Mouse (Mus musculus): ENCODE data around the gene Zfhx3.
A peak's percentile ranks its signal among the peaks of the same experiment; 100 is the strongest.

Zfhx3 gene

DNA sequence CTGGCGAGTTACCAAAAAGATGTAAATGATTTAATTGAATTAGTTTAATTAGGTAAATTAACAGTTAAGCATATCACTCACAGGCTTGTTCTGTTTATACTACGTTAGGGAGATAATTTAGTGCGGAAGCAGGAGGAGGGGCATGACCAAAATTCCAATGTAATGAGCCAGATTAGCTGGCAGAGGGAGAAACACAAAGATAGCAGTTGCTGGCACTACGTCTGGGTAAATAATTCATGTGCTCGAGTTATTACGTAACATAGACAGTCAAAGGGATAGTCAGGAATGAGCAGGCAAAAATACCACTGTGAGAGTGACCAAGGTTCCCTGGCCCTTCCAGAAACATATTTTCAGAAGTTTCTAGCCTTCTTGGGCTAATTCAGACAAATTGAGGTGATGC is 426.6 kb downstream of the Zfhx3 start:
- DNase-seq: peak; percentile 24

- no peak for DNase-seq
These were observed 428.3 kb downstream of the Zfhx3 start for GRCm38 (mm10) chr8:108370731-108371130.

GRCm38 (mm10) chr8:108373046-108373445 is 430.6 kb downstream of the Zfhx3 start:
- no peak for DNase-seq

GRCm38 (mm10) chr8:108378036-108378435 is 435.6 kb downstream of the Zfhx3 start:
- no peak for DNase-seq

DNA sequence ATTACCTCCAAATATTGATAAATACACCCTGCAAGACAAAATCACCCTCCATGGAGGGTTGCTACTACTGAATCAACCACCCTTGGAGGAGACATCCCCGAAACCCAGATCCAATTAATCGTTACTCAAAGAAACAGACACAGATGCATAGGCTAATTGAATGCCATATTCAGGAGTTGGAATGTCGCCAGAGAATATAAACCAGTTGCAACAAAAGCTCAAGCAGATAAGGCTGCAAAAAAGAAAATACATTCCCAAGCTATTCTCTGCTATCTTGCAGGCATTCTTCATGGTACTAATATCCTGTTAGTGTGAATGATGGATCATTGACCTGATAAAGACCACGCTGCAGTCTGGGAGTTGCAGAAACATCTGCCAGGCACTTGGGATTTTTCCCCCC is 440.7 kb downstream of the Zfhx3 start:
- DNase-seq: no peak

DNA sequence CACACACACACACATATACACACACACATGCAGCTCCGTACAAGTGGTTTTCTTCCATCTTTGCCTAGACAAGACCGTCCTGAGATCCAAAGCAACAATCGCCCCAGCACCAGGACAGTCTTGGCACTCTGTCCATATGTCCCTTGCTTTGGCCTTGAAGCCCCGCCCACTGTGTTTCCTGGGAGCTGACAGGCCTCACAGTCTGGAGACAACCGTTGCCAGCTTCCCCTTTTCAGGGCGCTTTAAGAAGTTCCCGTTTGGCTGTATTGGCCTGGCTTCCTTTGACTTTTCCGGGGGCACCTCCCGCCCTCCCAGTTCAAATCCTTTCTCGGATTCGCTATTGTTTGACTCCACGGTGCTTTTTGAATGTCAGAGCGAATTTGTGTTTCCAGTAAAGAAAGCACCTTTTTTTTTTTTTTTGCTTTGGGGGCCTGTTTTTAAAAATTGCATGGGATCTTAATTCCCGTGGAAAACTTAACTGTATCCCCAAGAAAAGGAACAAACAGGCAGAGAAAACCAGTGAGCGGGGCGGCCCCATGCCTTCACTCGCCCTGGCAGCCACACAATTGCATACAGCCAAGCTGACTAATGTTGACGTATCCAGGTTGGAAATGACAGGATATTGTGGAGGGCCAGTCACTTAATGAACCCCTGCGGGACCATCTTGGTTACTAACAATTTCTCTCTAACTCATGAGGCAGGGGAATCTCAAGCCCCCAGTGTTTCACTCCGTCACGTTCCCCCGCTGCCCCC is 444.9 kb downstream of the Zfhx3 start:
- peak; percentile 5 for DNase-seq

DNA sequence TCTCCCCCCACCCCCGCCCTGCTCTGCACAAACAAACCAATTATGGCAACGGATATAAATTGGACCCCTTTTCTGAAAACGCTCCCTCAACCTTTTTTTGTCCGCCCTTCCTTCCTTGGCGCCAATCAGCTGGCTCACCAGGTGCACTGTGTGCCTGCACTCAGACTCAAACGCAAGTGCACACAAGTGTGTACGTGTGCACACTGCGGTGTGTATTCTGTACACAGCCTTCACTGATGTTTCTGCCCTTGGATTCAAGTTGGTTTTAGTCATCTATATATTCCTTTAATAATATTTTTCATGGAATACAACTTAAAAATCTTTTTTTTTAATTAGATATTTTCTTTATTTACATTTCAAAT is 445.4 kb downstream of the Zfhx3 start:
- no peak for DNase-seq

- DNase-seq: no peak
These were observed 450.5 kb downstream of the Zfhx3 start for GRCm38 (mm10) chr8:108392909-108393308.

DNA sequence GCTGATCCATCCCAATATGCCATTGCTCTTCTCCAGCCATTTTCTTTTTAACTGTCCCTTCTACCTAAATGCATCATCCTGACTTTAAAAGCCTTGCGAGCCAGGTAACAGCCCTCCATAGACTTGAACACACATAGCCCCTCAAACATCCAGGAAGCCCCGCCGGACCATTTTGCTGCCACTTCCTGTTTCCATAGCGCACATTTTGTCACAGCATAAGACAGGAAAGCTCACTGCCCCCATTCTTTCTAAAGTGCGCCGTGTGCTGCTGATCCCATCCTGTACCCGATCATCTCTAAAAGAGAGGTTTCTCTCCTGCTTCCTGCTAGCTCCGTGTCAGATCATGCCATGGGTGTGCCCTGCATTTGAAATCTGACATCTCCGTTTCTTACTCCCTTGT is 459.7 kb downstream of the Zfhx3 start:
- DNase-seq: no peak

DNA sequence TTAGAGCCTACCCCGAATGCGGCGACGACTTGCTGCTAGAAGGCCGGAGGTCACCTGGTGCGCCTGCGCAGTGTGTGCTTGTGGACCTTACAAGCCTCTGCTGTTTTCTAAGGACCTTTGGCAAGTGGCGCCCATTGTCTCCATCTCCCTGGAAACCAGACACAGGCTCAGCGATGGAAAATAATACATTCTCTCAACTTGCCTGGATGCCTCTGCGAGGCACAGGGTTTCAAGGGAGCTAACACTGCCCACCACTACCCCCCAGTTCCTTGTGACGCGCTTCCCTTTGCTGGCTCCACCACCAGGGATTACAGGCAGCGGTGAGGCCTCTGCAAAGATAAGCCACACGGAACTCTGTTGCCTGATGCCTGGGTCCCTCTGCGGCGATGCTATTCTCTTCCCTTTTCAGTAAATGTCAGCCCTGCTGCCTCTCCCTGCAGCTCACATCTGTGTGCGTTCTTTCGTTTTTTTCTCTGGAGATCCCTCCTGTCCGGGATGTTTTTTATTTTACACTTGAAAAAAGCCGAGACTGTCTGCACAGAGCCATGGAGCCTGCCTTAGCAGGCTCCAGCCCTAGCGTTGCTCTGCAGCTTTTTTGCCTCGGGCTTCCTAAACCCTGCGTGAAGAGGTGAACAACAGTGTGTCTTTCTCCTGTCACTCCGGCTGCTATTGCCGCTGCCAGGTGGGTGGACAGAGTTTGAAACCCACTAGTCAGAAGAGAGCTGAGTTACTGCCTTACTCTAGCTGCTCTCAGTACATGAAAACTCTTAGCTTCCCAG is 464.5 kb downstream of the Zfhx3 start:
- no peak for DNase-seq

DNA sequence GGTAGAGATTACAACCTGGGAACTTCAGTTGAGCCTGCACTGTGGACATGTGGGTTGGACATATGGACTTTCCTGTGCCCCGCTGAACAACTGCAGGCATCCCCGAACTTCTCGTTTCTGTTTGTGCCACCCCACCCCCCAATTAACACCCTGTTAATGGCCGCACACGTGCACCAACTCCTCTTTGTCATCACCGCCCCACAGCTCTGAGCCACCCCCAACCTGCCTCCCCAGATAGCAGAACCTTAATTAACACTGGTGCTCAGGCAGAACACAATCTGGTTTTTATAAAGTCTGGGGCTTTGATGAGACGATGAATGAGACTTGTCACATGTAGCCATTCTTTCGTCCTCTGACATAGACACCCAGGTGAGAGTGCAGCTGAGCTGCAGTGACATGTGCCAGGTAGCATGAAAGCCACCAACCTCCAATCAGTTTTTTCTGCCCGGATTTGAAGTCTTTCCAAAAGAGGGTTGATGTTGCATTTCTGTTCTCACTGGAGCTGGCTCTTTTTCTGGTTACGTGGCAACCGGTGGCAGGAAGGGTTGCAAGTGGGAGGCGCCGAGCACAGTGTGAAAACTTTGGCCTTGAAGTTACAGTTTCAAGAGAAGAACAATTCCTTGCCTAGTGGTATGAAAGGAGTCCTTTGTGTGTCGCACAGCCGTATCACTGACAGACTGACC is 476.9 kb downstream of the Zfhx3 start:
- DNase-seq: no peak

DNA sequence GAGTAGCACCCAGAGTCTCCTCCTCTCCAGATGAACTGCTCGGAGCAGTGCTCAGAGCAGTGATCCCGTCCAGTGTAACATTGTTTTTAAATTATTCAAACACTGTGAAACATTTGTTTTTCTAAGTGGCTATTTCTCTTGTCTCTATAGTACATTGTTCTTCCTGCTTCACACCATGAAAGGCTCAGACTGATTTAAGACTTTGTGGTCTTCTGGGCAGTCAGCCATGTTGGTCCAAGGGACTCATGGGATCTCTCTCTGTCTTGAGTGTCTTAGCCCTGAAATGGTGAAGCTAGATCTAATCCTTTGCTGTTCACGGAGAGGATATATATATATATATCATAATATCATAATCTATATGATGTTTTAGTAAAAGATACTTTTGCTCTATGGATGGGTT is 480.1 kb downstream of the Zfhx3 start:
- DNase-seq: no peak

GRCm38 (mm10) chr8:108424337-108424736 is 481.9 kb downstream of the Zfhx3 start:
- no peak for DNase-seq

DNA sequence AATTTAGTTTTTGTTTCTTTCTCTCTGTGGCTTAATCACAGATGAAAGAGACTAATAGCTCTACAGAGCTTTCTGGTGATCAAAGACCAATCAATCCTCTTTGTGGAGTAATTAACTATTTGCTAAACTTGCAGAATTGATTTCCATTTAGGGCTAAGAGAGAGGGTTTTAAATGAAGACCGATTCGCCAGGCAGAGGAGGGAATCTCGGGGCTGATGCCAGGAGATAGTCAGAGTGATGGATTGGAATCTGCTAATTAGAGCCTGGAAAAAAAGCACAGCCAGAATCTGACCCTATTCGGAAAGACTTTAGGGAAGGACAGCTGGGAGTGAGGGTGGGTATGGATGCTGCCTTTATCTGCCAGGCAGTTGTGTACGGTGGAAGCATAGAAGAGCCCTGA is 490.9 kb downstream of the Zfhx3 start:
- no peak for DNase-seq

DNA sequence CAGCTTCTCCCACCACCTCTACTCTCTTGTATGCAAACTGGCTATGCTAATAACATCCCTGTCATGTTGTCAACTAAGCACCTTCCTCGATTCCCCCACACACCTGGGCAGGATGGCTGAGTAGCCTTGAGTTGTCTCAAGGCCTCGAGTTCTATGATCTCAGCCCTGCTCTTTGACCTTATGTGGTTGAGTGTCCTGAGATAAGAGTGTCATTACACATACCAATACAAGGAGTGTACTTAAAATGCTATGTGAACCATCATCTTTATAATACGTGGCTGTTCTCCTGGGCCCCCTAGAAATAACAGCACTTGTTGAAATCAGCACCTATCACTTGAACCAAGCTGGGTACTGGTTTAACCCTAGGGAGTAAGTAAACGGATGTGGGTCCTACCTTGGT is 492.1 kb downstream of the Zfhx3 start:
- no peak for DNase-seq

- DNase-seq: peak; percentile 3
These were observed 493.9 kb downstream of the Zfhx3 start for GRCm38 (mm10) chr8:108436336-108436735.

DNA sequence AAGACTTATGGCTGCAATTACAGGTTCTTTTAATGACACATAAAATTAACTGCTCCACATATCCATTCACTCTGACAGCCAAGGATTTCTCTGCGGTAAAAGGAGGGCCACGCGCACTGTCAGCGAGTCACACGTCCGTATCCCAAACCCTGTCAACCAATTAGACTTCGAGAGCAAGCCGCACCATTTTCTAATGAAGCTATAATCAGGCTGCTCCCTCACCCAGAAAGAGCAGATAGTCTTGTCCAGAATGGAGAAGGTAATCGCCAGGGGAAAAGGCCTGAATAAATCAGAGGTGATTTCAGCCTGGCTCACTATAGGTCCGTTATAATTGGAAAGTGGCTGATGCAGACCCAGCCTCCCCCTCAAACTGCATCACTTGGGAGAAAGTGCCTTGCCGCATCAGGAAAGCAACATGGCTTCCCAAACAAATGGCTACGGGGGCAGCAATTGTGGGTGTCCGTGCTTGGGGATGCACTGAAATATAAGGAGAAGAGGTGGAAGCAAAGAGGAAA is 494.9 kb downstream of the Zfhx3 start:
- DNase-seq: no peak

GRCm38 (mm10) chr8:108440476-108440875 is 498.0 kb downstream of the Zfhx3 start:
- DNase-seq: no peak

DNA sequence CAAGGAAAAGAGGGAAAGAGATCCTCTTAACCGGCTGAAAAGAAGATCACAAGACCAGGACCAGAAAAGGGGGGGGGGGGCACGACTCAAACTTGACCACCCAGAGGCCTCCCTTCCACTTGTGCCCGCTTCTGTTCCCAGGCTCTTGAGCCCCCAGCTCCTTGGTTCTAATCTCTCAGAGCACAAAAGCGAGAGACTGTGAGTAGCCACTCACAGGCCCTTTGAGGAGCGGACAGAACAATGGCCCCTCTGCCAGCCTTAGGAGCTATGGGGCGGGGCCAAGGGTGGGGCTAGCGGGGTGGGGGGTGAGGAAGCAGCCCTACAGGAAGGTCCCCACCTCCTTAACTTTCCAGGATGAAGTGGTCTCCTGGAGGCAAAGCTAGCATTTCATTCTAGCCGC is 508.4 kb downstream of the Zfhx3 start:
- DNase-seq: no peak

- DNase-seq: no peak
These were observed 512.3 kb downstream of the Zfhx3 start for GRCm38 (mm10) chr8:108454561-108455311.

- DNase-seq: no peak
These were observed 524.2 kb downstream of the Zfhx3 start for GRCm38 (mm10) chr8:108466653-108467052.

DNA sequence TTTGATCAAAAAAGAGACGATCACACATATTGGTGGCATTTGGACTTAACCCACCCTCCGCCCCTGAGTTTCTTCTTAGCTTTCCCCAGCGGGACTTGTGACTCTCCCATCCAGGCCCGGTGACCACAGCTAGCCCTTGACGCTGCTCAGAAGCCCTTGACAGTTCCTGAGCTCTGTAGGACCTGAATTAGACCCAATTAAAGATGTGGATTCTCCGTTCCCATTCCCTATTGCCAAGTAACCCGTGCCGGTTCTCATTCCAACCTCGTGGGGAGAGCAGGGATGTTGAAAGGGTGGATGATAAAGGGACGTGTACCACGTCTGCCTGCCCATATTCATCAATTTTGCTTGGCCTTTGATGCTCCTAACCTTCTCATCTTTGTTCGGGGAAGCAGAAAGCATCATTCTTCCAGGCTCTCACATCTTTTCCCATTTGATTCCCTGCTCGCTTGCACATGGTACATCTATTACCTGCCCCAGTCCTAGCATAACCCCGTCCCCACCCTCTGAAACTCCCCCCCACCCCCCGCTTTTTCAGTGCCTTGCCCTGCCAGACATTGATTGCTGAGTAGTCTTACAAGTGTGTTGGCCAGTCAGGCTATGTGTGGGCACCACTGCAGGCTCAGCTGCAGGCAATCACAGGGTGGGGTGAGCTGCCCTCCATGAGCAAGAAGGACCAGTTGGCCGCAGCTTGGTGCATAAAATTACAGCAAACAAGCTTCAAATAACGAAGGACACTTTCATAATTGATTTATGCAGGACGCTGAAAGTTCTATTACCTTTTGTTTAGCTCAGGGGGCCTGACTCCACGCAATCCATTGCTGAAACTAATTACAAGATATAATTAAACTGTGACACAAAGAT is 525.0 kb downstream of the Zfhx3 start:
- DNase-seq: no peak
